Mouse (Mus musculus): ENCODE results near the gene Tmem14c. TPM values are rescaled to one million over a fixed set of nuclear protein-coding genes. Genes with fewer than 3 reads are reported as not detected.
A peak's percentile ranks its signal among the peaks of the same experiment; 100 is the strongest.

Tmem14c gene
- polyA plus RNA-seq, 1 experiment from 2014 or later: 195 TPM

- Histone ChIP-seq H3K9ac (no peak overlapping the region), H3K27me3 (no peaks in the 10 kb centered on the region), H3K9me3 (no peaks in the 10 kb centered on the region), H3K27ac (no peak overlapping the region), H3K4me2 (replicated peaks) (peak overlapping the region; percentile 90), H3K36me3 (peaks cover 66% of the 10 kb centered on the region), H3K4me3 (peak overlapping the region; percentile 73; the same call in 1 of the 2 replicates), H3K4me1 (peaks cover 17% of the 10 kb centered on the region)
- 86% methylated on average over 4 of the region's 4 CpGs for WGBS
- ATAC-seq (ENCODE audit: low FRiP score, low read depth): no peak
Observed at GRCm38 (mm10) chr13:41017832-41018231, 1.7 kb downstream of the Tmem14c start.

- H3K4me2 ChIP-seq (replicated peaks): peak overlapping the region; percentile 90
- H3K9ac ChIP-seq: no peak overlapping the region
- no peak for ATAC-seq (ENCODE audit: low FRiP score, low read depth)
- no peak overlapping the region for H3K27ac ChIP-seq
- peaks cover 65% of the 10 kb centered on the region for H3K36me3 ChIP-seq
- no peaks in the 10 kb centered on the region for H3K27me3 ChIP-seq
- peaks cover 17% of the 10 kb centered on the region for H3K4me1 ChIP-seq
- 94% methylated on average over 9 of the region's 9 CpGs for WGBS
- H3K9me3 ChIP-seq: no peaks in the 10 kb centered on the region
- H3K4me3 ChIP-seq: no peak overlapping the region
Observed at GRCm38 (mm10) chr13:41018236-41018635, 2.1 kb downstream of the Tmem14c start.

GRCm38 (mm10) chr13:41018756-41019591, 2.9 kb downstream of the Tmem14c start:
- H3K4me3 ChIP-seq: no peak overlapping the region
- H3K27me3 ChIP-seq: no peaks in the 10 kb centered on the region
- 93% methylated on average over 13 of the region's 13 CpGs for WGBS
- no peaks in the 10 kb centered on the region for H3K9me3 ChIP-seq
- peaks cover 17% of the 10 kb centered on the region for H3K4me1 ChIP-seq
- no peak for ATAC-seq (ENCODE audit: low FRiP score, low read depth)
- H3K4me2 ChIP-seq (replicated peaks): no peak overlapping the region
- peaks cover 67% of the 10 kb centered on the region for H3K36me3 ChIP-seq
- no peak overlapping the region; the same call in 1 of the 2 replicates for H3K9ac ChIP-seq
- H3K27ac ChIP-seq: no peak overlapping the region

GRCm38 (mm10) chr13:41020494-41020893, 4.4 kb downstream of the Tmem14c start:
- H3K9me3 ChIP-seq: no peaks in the 10 kb centered on the region
- H3K4me3 ChIP-seq: no peak overlapping the region
- WGBS: 73% methylated on average over 7 of the region's 7 CpGs
- peaks cover 13% of the 10 kb centered on the region for H3K4me1 ChIP-seq
- no peak overlapping the region for H3K4me2 ChIP-seq (replicated peaks)
- H3K9ac ChIP-seq: no peak overlapping the region
- H3K27ac ChIP-seq: no peak overlapping the region
- H3K36me3 ChIP-seq: peaks cover 61% of the 10 kb centered on the region
- ATAC-seq (ENCODE audit: low FRiP score, low read depth): no peak
- H3K27me3 ChIP-seq: no peaks in the 10 kb centered on the region

- peaks cover 11% of the 10 kb centered on the region for H3K4me1 ChIP-seq
- H3K27me3 ChIP-seq: no peaks in the 10 kb centered on the region
- H3K9ac ChIP-seq: no peak overlapping the region
- H3K36me3 ChIP-seq: peaks cover 61% of the 10 kb centered on the region
- H3K27ac ChIP-seq: no peak overlapping the region
- H3K4me2 ChIP-seq (replicated peaks): no peak overlapping the region
- no peak overlapping the region for H3K4me3 ChIP-seq
- no peaks in the 10 kb centered on the region for H3K9me3 ChIP-seq
- no peak for ATAC-seq (ENCODE audit: low FRiP score, low read depth)
- WGBS: 85% methylated on average over 6 of the region's 6 CpGs
Observed at GRCm38 (mm10) chr13:41021607-41022006, 5.5 kb downstream of the Tmem14c start.

- H3K36me3 ChIP-seq: peaks cover 61% of the 10 kb centered on the region
- no peak overlapping the region for H3K4me3 ChIP-seq
- WGBS: 91% methylated on average over 13 of the region's 13 CpGs
- H3K4me1 ChIP-seq: peaks cover 7% of the 10 kb centered on the region
- ATAC-seq (ENCODE audit: low FRiP score, low read depth): no peak
- H3K27ac ChIP-seq: no peak overlapping the region
- H3K4me2 ChIP-seq (replicated peaks): no peak overlapping the region
- H3K9me3 ChIP-seq: no peaks in the 10 kb centered on the region
- no peak overlapping the region for H3K9ac ChIP-seq
- H3K27me3 ChIP-seq: no peaks in the 10 kb centered on the region
Observed at GRCm38 (mm10) chr13:41022099-41022498, 6.0 kb downstream of the Tmem14c start.

GRCm38 (mm10) chr13:41030098-41030497, 14.0 kb downstream of the Tmem14c start:
- H3K4me2 ChIP-seq (replicated peaks): no peak overlapping the region
- no peaks in the 10 kb centered on the region for H3K27me3 ChIP-seq
- no peaks in the 10 kb centered on the region for H3K9me3 ChIP-seq
- no peak overlapping the region for H3K9ac ChIP-seq
- 88% methylated on average over 5 of the region's 5 CpGs for WGBS
- ATAC-seq (ENCODE audit: low FRiP score, low read depth): no peak
- H3K4me3 ChIP-seq: no peak overlapping the region
- no peaks in the 10 kb centered on the region for H3K4me1 ChIP-seq
- no peak overlapping the region for H3K27ac ChIP-seq
- no peaks in the 10 kb centered on the region for H3K36me3 ChIP-seq

GRCm38 (mm10) chr13:41042511-41042910, 26.4 kb downstream of the Tmem14c start:
- Histone ChIP-seq H3K4me3 (no peak overlapping the region), H3K4me1 (no peaks in the 10 kb centered on the region), H3K27me3 (no peaks in the 10 kb centered on the region), H3K4me2 (replicated peaks) (no peak overlapping the region), H3K36me3 (no peaks in the 10 kb centered on the region), H3K27ac (no peak overlapping the region), H3K9me3 (no peaks in the 10 kb centered on the region), H3K9ac (no peak overlapping the region)
- no peak for ATAC-seq (ENCODE audit: low FRiP score, low read depth)
- WGBS: 91% methylated on average over 4 of the region's 4 CpGs

- Histone ChIP-seq H3K4me3 (no peak overlapping the region), H3K9ac (no peak overlapping the region), H3K4me2 (replicated peaks) (no peak overlapping the region), H3K27ac (no peak overlapping the region), H3K36me3 (no peaks in the 10 kb centered on the region), H3K4me1 (no peaks in the 10 kb centered on the region), H3K9me3 (no peaks in the 10 kb centered on the region), H3K27me3 (no peaks in the 10 kb centered on the region)
- 88% methylated on average over 8 of the region's 8 CpGs for WGBS
- no peak for ATAC-seq (ENCODE audit: low FRiP score, low read depth)
Observed at GRCm38 (mm10) chr13:41045901-41046300, 29.8 kb downstream of the Tmem14c start.

- Histone ChIP-seq H3K27ac (no peak overlapping the region), H3K4me1 (peaks cover 11% of the 10 kb centered on the region; the same call in 1 of the 2 replicates)
- 87% methylated on average over 6 of the region's 6 CpGs for WGBS
Observed at GRCm38 (mm10) chr13:41047280-41047679, 31.2 kb downstream of the Tmem14c start.

GRCm38 (mm10) chr13:41051965-41052364, 35.9 kb downstream of the Tmem14c start:
- no peaks in the 10 kb centered on the region for H3K9me3 ChIP-seq
- H3K27me3 ChIP-seq: no peaks in the 10 kb centered on the region
- H3K4me2 ChIP-seq (replicated peaks): no peak overlapping the region
- no peak for ATAC-seq (ENCODE audit: low FRiP score, low read depth)
- no peak overlapping the region for H3K4me3 ChIP-seq
- no peak overlapping the region for H3K27ac ChIP-seq
- no peak overlapping the region for H3K9ac ChIP-seq
- WGBS: 53% methylated on average over 5 of the region's 5 CpGs
- no peaks in the 10 kb centered on the region for H3K36me3 ChIP-seq
- H3K4me1 ChIP-seq: peaks cover 13% of the 10 kb centered on the region; the same call in 1 of the 2 replicates

More at GRCm38 (mm10) chr13:41047280-41047679, 31.2 kb downstream of the Tmem14c start:
- no peak overlapping the region for H3K9ac ChIP-seq
- H3K27me3 ChIP-seq: no peaks in the 10 kb centered on the region
- no peaks in the 10 kb centered on the region for H3K36me3 ChIP-seq
- no peak overlapping the region for H3K4me2 ChIP-seq (replicated peaks)
- no peak for ATAC-seq (ENCODE audit: low FRiP score, low read depth)
- no peaks in the 10 kb centered on the region for H3K9me3 ChIP-seq
- H3K4me3 ChIP-seq: no peak overlapping the region

GRCm38 (mm10) chr13:41067618-41068017, 51.5 kb downstream of the Tmem14c start:
- no peaks in the 10 kb centered on the region for H3K36me3 ChIP-seq
- no peaks in the 10 kb centered on the region for H3K9me3 ChIP-seq
- no peak overlapping the region for H3K4me2 ChIP-seq (replicated peaks)

More at GRCm38 (mm10) chr13:41067618-41068017, 51.5 kb downstream of the Tmem14c start:
- H3K4me1 ChIP-seq: no peaks in the 10 kb centered on the region
- ATAC-seq (ENCODE audit: low FRiP score, low read depth): no peak
- 95% methylated on average over 4 of the region's 4 CpGs for WGBS
- no peak overlapping the region for H3K27ac ChIP-seq
- no peak overlapping the region for H3K9ac ChIP-seq
- H3K27me3 ChIP-seq: no peaks in the 10 kb centered on the region
- H3K4me3 ChIP-seq: no peak overlapping the region
